Mouse (Mus musculus): ENCODE measurements at regions not wholly inside any gene's neighbourhood (a gene's known extent, or its start where the extent isn't known, plus 50 kb on each side); places are given as distances from the start of the nearest gene placed in this dataset.

- TF ChIP-seq REST (IDR thresholded peaks at IDR 0.05; ENCODE audit: insufficient read depth, insufficient read length), result no peak
- TF ChIP-seq USF1 (IDR thresholded peaks at IDR 0.05; ENCODE audit: low read depth), result no peak
- TF ChIP-seq POLR2A (IDR thresholded peaks at IDR 0.05; ENCODE audit: insufficient read length, low read depth), result no peak
- TF ChIP-seq MYOG (IDR thresholded peaks at IDR 0.05; ENCODE audit: control insufficient read depth in 1 of 3, insufficient read depth in 1 of 3, insufficient read length in 2 of 3, low read depth in 2 of 3), result no peak
- no peak for TF ChIP-seq CEBPB (IDR thresholded peaks at IDR 0.05; ENCODE audit: insufficient read depth, poor library complexity, severe bottlenecking)
- no peak for TF ChIP-seq MYOD1 (IDR thresholded peaks at IDR 0.05; ENCODE audit: control insufficient read depth in 1 of 3, insufficient read length in 2 of 3, low read depth in 2 of 3)
- TF ChIP-seq TCF12 (IDR thresholded peaks at IDR 0.05; ENCODE audit: insufficient read depth, poor library complexity, severe bottlenecking), result no peak
- TF ChIP-seq MAX (IDR thresholded peaks at IDR 0.05; ENCODE audit: low read depth), result no peak
- TF ChIP-seq E2F4 (IDR thresholded peaks at IDR 0.05; ENCODE audit: insufficient read depth), result no peak
- no peak for TF ChIP-seq POLR2AphosphoS2 (IDR thresholded peaks at IDR 0.05; ENCODE audit: insufficient read length, low read depth)
- TF ChIP-seq SRF (IDR thresholded peaks at IDR 0.05; ENCODE audit: control insufficient read depth, insufficient read length, low read depth), result no peak
- no peak for TF ChIP-seq TCF3 (IDR thresholded peaks at IDR 0.05; ENCODE audit: insufficient read length, low read depth)
Measured at GRCm38 (mm10) chr8:90513102-90513501, 165.0 kb upstream of the Tox3 start.

Measured in myocyte (in vitro differentiated cells).